Mouse (Mus musculus) forebrain, embryonic 11.5 days (tissue): ENCODE results near the gene Elk3. TPM values are rescaled to one million over a fixed set of nuclear protein-coding genes. Genes with fewer than 3 reads are reported as not detected.

ENCODE experiments used
- ATAC-seq: fragments of 200-750 bp; cut with Nextera tagmentation; replicated peaks from 2 replicates; pipeline ENCODE4 v1.8.0; 2017; ENCODE audit warnings: moderate TSS enrichment; ENCODE audit not compliant: low FRiP score
- DNase-seq: peaks from one replicate; pipeline ENCODE4 v3.0.0-alpha.2; 2017; ENCODE audit warnings: low spot score
- H3K27ac ChIP-seq: fragments of 300-500 bp; sonication (generic); 2 replicates; pipeline ENCODE4 v1.5.1; 2014; ENCODE audit warnings: low read depth, low read length
- H3K27me3 ChIP-seq: fragments of 300-500 bp; sonication (generic); 2 replicates; pipeline ENCODE4 v1.6.1; 2014; ENCODE audit warnings: mild to moderate bottlenecking, low read length, mixed read lengths; ENCODE audit not compliant: control insufficient read depth, insufficient read depth
- H3K36me3 ChIP-seq: fragments of 300-500 bp; sonication (generic); 2 replicates; pipeline ENCODE4 v1.6.1; 2014; ENCODE audit warnings: mild to moderate bottlenecking, low read length, moderate library complexity, mixed read lengths; ENCODE audit not compliant: control insufficient read depth, insufficient read depth
- H3K4me1 ChIP-seq: fragments of 300-500 bp; sonication (generic); replicated peaks from 2 replicates; pipeline ENCODE4 v1.6.1; 2014; ENCODE audit warnings: low read length, mixed read lengths; ENCODE audit not compliant: control insufficient read depth, insufficient read depth
- H3K4me2 ChIP-seq: fragments of 300-500 bp; sonication (generic); 2 replicates; pipeline ENCODE4 v1.6.1; 2014; ENCODE audit warnings: low read depth, mild to moderate bottlenecking, low read length, moderate library complexity, mixed read lengths; ENCODE audit not compliant: severe bottlenecking
- H3K4me3 ChIP-seq: fragments of 300-500 bp; sonication (generic); 2 replicates; pipeline ENCODE4 v1.5.1; 2014; ENCODE audit warnings: low read depth, low read length
- H3K9ac ChIP-seq: fragments of 300-500 bp; sonication (generic); 2 replicates; pipeline ENCODE4 v1.6.1; 2014; ENCODE audit warnings: low read length
- H3K9me3 ChIP-seq: fragments of 300-500 bp; sonication (generic); 2 replicates; pipeline ENCODE4 v1.6.1; 2016; ENCODE audit warnings: low read length, mixed read lengths; ENCODE audit not compliant: control insufficient read depth
- WGBS: fragments of 180-500 bp; shearing (Covaris S2); extraction: QIAGEN DNeasy Blood & Tissue Kit; methylation state at CpG from one replicate; pipeline ENCODE4 v1.1.7; 2014; 5-methylcytosine and 5-hydroxymethylcytosine counted together
- polyA plus RNA-seq: library from polyadenylated mRNA; unstranded; fragments of >200 nt; fragmentation: Nextera tagmentation; extraction: Ambion mirVana; gene quantifications from 2 replicates; pipeline ENCODE4 v1.2.1, GENCODE M21; 2014

Elk3 gene
- polyA plus RNA-seq, 1 experiment from 2014 or later, result 16.5 TPM

DNA sequence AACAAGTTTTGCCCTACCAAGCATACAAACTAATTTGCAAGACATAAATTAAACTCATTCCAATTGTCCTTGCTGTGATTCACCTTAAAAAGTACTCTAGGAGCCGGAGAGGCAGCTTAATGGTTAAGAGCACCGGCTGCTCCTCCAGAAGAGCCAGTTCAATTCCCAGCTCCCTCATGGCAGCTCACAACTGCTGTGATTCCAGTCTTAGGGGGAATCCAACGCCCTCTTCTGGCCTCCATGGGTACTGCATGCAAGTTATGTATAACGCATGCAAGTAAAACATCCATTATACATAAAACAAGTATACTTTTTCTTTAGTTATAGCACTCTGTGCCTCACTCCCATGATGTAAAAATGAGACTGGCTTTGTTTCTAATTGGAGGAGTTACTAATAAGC lies 27.7 kb downstream of the Elk3 start:
- Histone ChIP-seq H3K9ac (no peak overlapping the region), H3K27me3 (0 out of 2 replicates have a peak, but pooled peaks cover 2% of the 10 kb centered on the region)

GRCm38 (mm10) chr10:93282526-93282964 lies 28.4 kb downstream of the Elk3 start:
- Histone ChIP-seq H3K36me3 (no peaks in the 10 kb centered on the region), H3K9ac (no peak overlapping the region), H3K27ac (peak overlapping the region; percentile 51; the same call in 1 of the 2 replicates), H3K27me3 (0 out of 2 replicates have a peak, but pooled peaks cover 2% of the 10 kb centered on the region), H3K4me1 (0 out of 2 replicates have a peak, but pooled peaks cover 4% of the 10 kb centered on the region), H3K4me3 (no peak overlapping the region), H3K4me2 (no peak overlapping the region), H3K9me3 (no peaks in the 10 kb centered on the region)
- DNase-seq (peak; percentile 77), ATAC-seq (peak; percentile 76)
- 49% methylated on average over 12 of the region's 12 CpGs for WGBS

More for the DNA sequence above, 27.7 kb downstream of the Elk3 start:
- no peaks in the 10 kb centered on the region for H3K9me3 ChIP-seq
- peak overlapping the region; percentile 7; the same call in 1 of the 2 replicates for H3K27ac ChIP-seq
- H3K36me3 ChIP-seq, result no peaks in the 10 kb centered on the region
- no peak overlapping the region for H3K4me2 ChIP-seq
- H3K4me1 ChIP-seq, result 0 out of 2 replicates have a peak, but pooled peaks cover 2% of the 10 kb centered on the region
- DNase-seq, result peak; percentile 69
- 73% methylated on average over 4 of the region's 4 CpGs for WGBS
- no peak overlapping the region for H3K4me3 ChIP-seq
- ATAC-seq, result no peak

- Histone ChIP-seq H3K27me3 (0 out of 2 replicates have a peak, but pooled peaks cover 2% of the 10 kb centered on the region), H3K9ac (no peak overlapping the region), H3K9me3 (no peaks in the 10 kb centered on the region), H3K36me3 (no peaks in the 10 kb centered on the region), H3K27ac (no peak overlapping the region), H3K4me3 (no peak overlapping the region), H3K4me1 (peaks cover 13% of the 10 kb centered on the region; the same call in 1 of the 2 replicates), H3K4me2 (no peak overlapping the region)
- no peak for DNase-seq
- ATAC-seq, result no peak
- WGBS, result 79% methylated on average over 7 of the region's 7 CpGs
Observed at GRCm38 (mm10) chr10:93281092-93281491, 29.8 kb downstream of the Elk3 start.

GRCm38 (mm10) chr10:93280586-93280985 lies 30.3 kb downstream of the Elk3 start:
- 87% methylated on average over 12 of the region's 12 CpGs for WGBS
- peaks cover 16% of the 10 kb centered on the region; the same call in 1 of the 2 replicates for H3K4me1 ChIP-seq
- H3K36me3 ChIP-seq, result no peaks in the 10 kb centered on the region

DNA sequence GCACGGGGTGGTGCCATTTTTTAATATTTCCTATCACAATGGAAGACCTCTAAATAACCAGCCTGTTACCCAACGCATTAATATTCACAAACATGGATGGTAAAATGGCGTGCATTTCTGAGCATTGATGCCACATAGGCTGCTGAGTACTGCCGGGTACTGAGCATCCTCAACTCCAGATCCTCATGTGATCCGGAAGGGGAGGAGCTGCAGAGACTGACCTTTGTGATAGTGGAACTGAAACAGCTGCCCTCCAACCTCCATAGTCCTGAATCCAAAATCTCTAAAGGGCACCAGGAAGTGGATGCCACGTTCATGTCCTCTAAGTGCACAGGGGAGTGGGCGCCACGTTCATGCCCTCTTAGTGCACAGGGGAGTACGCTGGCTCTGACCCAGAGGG lies 31.9 kb downstream of the Elk3 start:
- H3K36me3 ChIP-seq, result no peaks in the 10 kb centered on the region
- WGBS, result 91% methylated on average over 9 of the region's 9 CpGs

More at GRCm38 (mm10) chr10:93280586-93280985, 30.3 kb downstream of the Elk3 start:
- Histone ChIP-seq H3K9ac (no peak overlapping the region), H3K27ac (no peak overlapping the region), H3K27me3 (0 out of 2 replicates have a peak, but pooled peaks cover 2% of the 10 kb centered on the region), H3K9me3 (no peaks in the 10 kb centered on the region), H3K4me3 (no peak overlapping the region), H3K4me2 (no peak overlapping the region)
- no peak for ATAC-seq
- no peak for DNase-seq

DNA sequence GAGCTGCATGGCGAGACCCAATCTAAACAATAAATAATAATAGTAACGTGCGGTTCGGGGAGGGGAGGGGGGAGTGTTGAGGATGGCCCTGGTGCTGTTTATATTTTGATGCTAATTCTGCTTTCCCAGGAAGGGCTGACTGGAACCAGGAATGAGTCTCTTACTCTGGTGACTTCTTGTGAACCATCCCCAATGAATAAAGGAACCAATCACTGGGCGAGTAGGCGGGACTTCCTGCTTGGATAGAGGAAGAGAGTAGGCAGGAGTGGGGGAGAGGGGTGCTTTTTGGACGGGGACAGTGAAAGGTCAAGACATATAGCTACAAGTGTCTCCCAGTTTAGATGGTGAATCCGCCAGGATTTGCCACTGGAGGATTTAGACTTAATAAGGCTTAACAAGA lies 32.6 kb downstream of the Elk3 start:
- WGBS, result 79% methylated on average over 8 of the region's 8 CpGs
- H3K36me3 ChIP-seq, result no peaks in the 10 kb centered on the region
- peaks cover 16% of the 10 kb centered on the region; the same call in 1 of the 2 replicates for H3K4me1 ChIP-seq

More for the DNA sequence above, 31.9 kb downstream of the Elk3 start:
- Histone ChIP-seq H3K27me3 (0 out of 2 replicates have a peak, but pooled peaks cover 2% of the 10 kb centered on the region), H3K9ac (no peak overlapping the region), H3K27ac (no peak overlapping the region), H3K4me3 (no peak overlapping the region), H3K4me2 (no peak overlapping the region), H3K4me1 (peaks cover 16% of the 10 kb centered on the region; the same call in 1 of the 2 replicates), H3K9me3 (no peaks in the 10 kb centered on the region)
- ATAC-seq, result no peak
- no peak for DNase-seq

DNA sequence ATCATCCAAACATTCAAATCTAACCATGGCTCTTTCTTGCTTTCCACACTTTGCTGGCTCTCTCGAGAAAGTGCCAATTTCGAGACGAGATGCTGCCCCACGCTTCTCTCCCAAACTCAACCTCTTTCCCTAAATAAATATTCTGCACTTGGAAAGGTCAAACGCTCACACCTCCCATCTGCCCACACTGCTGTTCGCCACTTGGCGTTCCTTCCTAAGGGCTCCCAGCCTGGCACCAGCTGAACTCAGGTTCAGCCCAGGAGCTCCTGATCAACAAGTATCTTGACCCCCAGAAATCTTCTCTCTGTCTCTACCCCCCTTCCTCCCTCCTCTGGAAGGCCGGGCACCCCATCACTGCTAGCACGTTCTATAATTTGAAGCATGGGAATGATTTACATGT lies 34.1 kb downstream of the Elk3 start:
- Histone ChIP-seq H3K36me3 (no peaks in the 10 kb centered on the region), H3K27ac (no peak overlapping the region), H3K9ac (peak overlapping the region; percentile 40; the same call in 1 of the 2 replicates), H3K4me3 (no peak overlapping the region), H3K9me3 (no peaks in the 10 kb centered on the region), H3K4me2 (peak overlapping the region; percentile 46; the same call in 1 of the 2 replicates), H3K4me1 (peaks cover 15% of the 10 kb centered on the region; the same call in 1 of the 2 replicates), H3K27me3 (0 out of 2 replicates have a peak, but pooled peaks cover 2% of the 10 kb centered on the region)
- 65% methylated on average over 9 of the region's 9 CpGs for WGBS
- ATAC-seq (no peak), DNase-seq (no peak)

More for the DNA sequence above, 32.6 kb downstream of the Elk3 start:
- no peak overlapping the region for H3K4me3 ChIP-seq
- ATAC-seq (no peak), DNase-seq (no peak)
- no peak overlapping the region for H3K27ac ChIP-seq
- no peak overlapping the region for H3K4me2 ChIP-seq
- H3K9ac ChIP-seq, result no peak overlapping the region
- no peaks in the 10 kb centered on the region for H3K9me3 ChIP-seq
- 0 out of 2 replicates have a peak, but pooled peaks cover 2% of the 10 kb centered on the region for H3K27me3 ChIP-seq

DNA sequence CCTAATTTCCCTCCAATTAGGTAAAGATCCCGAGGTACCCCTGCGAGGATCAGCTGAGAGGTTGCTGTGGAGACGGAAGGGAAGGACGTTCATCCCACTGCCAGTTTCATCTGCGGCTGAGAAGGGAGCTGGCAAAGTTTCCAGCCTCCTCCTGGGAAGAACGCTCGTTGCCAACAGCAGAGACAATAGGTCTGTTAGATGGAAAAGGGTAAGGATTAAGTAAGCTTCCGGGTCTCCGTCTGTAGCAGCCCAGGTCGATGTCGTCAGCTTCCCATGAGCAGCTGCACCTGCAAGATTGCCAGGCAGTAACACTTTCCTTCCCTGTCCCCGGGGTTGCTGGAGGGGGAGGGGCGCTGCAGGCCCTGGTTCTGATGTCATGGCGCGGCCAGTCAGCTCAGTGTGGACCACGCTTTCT lies 34.6 kb downstream of the Elk3 start:
- WGBS, result 4% methylated on average over 16 of the region's 16 CpGs
- H3K27ac ChIP-seq, result no peak overlapping the region
- H3K4me3 ChIP-seq, result peak overlapping the region; percentile 14
- peak overlapping the region; percentile 46 for H3K4me2 ChIP-seq
- ATAC-seq (peak; percentile 71), DNase-seq (peak; percentile 80)
- no peaks in the 10 kb centered on the region for H3K9me3 ChIP-seq
- no peaks in the 10 kb centered on the region for H3K36me3 ChIP-seq
- no peaks in the 10 kb centered on the region for H3K27me3 ChIP-seq
- H3K9ac ChIP-seq, result peak overlapping the region; percentile 40
- H3K4me1 ChIP-seq, result peaks cover 15% of the 10 kb centered on the region; the same call in 1 of the 2 replicates
